Mouse (Mus musculus): Measurements from ENCODE around the gene Ugt1a8.

Gene Ugt1a8

DNA sequence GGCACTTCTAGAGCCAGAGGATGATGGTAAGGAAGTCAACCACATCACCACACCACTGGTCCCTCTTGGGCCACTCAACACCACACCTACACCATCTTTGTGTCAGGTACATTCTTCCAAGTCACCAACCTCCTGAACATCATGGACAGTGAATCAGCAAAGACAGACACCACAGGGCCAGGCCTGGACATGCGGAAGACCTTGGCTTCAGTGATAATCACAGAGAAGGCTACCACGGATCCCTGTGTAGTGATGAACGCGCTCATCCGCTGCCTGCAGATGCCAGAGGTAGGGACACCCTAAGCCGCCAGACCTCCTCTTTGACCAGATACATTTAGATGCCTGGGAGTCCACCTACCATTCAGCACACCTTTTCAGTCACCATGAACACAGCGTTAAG, 140.5 kb downstream of the Ugt1a8 start:
- Histone ChIP-seq H3K27me3 (ENCODE audit: insufficient read depth, low read length) (peaks cover 12% of the 10 kb centered on the region; the same call in 1 of the 2 replicates), H3K4me3 (replicated peaks; ENCODE audit: low read length) (no peak overlapping the region), H3K4me1 (replicated peaks; ENCODE audit: low read depth, low read length) (no peaks in the 10 kb centered on the region), H3K36me3 (ENCODE audit: insufficient read depth, low read length) (no peaks in the 10 kb centered on the region), H3K9me3 (ENCODE audit: low read length) (peaks cover 16% of the 10 kb centered on the region; the same call in 1 of the 2 replicates)
- no peak for TF ChIP-seq NANOG (IDR thresholded peaks at IDR 0.05; ENCODE audit: borderline replicate concordance, low read length)
- no peak for TF ChIP-seq POU5F1 (IDR thresholded peaks at IDR 0.05; ENCODE audit: borderline replicate concordance, low read length)
- TF ChIP-seq CTCF (conservative IDR thresholded peaks at IDR 0.05; ENCODE audit: low read length), result no peak

DNA sequence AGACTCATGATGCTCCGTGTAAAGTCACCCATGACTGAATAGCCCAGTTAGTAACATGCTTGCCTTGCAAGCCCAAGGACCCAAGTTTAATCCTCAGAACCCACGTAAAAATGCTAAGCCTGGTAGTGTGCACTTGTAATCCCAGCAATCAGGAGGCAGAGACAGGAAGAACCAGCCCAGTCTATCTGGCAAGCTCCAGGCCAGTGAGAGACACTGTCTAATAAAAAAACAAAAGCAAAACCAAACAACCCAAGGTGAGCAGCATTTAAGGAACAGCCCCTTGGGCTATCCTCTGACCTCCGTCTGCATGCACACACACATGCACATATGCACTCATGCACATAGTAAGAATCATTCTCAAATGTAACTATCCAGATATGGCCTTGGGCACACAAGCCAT, 142.0 kb downstream of the Ugt1a8 start:
- Histone ChIP-seq H3K36me3 (ENCODE audit: insufficient read depth, low read length) (no peaks in the 10 kb centered on the region), H3K4me1 (replicated peaks; ENCODE audit: low read depth, low read length) (no peaks in the 10 kb centered on the region), H3K9me3 (ENCODE audit: low read length) (peaks cover 16% of the 10 kb centered on the region; the same call in 1 of the 2 replicates), H3K4me3 (replicated peaks; ENCODE audit: low read length) (no peak overlapping the region), H3K27me3 (ENCODE audit: insufficient read depth, low read length) (peaks cover 15% of the 10 kb centered on the region; the same call in 1 of the 2 replicates)
- TF ChIP-seq POU5F1 (IDR thresholded peaks at IDR 0.05; ENCODE audit: borderline replicate concordance, low read length), result no peak
- TF ChIP-seq NANOG (IDR thresholded peaks at IDR 0.05; ENCODE audit: borderline replicate concordance, low read length), result no peak
- no peak for TF ChIP-seq CTCF (conservative IDR thresholded peaks at IDR 0.05; ENCODE audit: low read length)

- H3K4me3 ChIP-seq (replicated peaks; ENCODE audit: low read length), result no peak overlapping the region
These were observed 142.4 kb downstream of the Ugt1a8 start for GRCm38 (mm10) chr1:88229986-88230385.

GRCm38 (mm10) chr1:88230421-88230820, 142.8 kb downstream of the Ugt1a8 start:
- Histone ChIP-seq H3K36me3 (ENCODE audit: insufficient read depth, low read length) (no peaks in the 10 kb centered on the region), H3K4me1 (replicated peaks; ENCODE audit: low read depth, low read length) (no peaks in the 10 kb centered on the region), H3K9me3 (ENCODE audit: low read length) (peaks cover 24% of the 10 kb centered on the region), H3K27me3 (ENCODE audit: insufficient read depth, low read length) (peaks cover 20% of the 10 kb centered on the region; the same call in 1 of the 2 replicates), H3K4me3 (replicated peaks; ENCODE audit: low read length) (no peak overlapping the region)
- TF ChIP-seq CTCF (conservative IDR thresholded peaks at IDR 0.05; ENCODE audit: low read length) (no peak), NANOG (IDR thresholded peaks at IDR 0.05; ENCODE audit: borderline replicate concordance, low read length) (no peak), POU5F1 (IDR thresholded peaks at IDR 0.05; ENCODE audit: borderline replicate concordance, low read length) (no peak)

More at GRCm38 (mm10) chr1:88229986-88230385, 142.4 kb downstream of the Ugt1a8 start:
- TF ChIP-seq CTCF (conservative IDR thresholded peaks at IDR 0.05; ENCODE audit: low read length) (no peak), POU5F1 (IDR thresholded peaks at IDR 0.05; ENCODE audit: borderline replicate concordance, low read length) (no peak), NANOG (IDR thresholded peaks at IDR 0.05; ENCODE audit: borderline replicate concordance, low read length) (no peak)
- Histone ChIP-seq H3K9me3 (ENCODE audit: low read length) (peaks cover 20% of the 10 kb centered on the region), H3K36me3 (ENCODE audit: insufficient read depth, low read length) (no peaks in the 10 kb centered on the region), H3K27me3 (ENCODE audit: insufficient read depth, low read length) (peaks cover 17% of the 10 kb centered on the region; the same call in 1 of the 2 replicates), H3K4me1 (replicated peaks; ENCODE audit: low read depth, low read length) (no peaks in the 10 kb centered on the region)

- no peaks in the 10 kb centered on the region for H3K36me3 ChIP-seq (ENCODE audit: insufficient read depth, low read length)
- no peaks in the 10 kb centered on the region for H3K4me1 ChIP-seq (replicated peaks; ENCODE audit: low read depth, low read length)
- TF ChIP-seq POU5F1 (IDR thresholded peaks at IDR 0.05; ENCODE audit: borderline replicate concordance, low read length), result no peak
- TF ChIP-seq CTCF (conservative IDR thresholded peaks at IDR 0.05; ENCODE audit: low read length), result no peak
- TF ChIP-seq NANOG (IDR thresholded peaks at IDR 0.05; ENCODE audit: borderline replicate concordance, low read length), result no peak
- H3K9me3 ChIP-seq (ENCODE audit: low read length), result peaks cover 31% of the 10 kb centered on the region
- peaks cover 20% of the 10 kb centered on the region; the same call in 1 of the 2 replicates for H3K27me3 ChIP-seq (ENCODE audit: insufficient read depth, low read length)
- no peak overlapping the region for H3K4me3 ChIP-seq (replicated peaks; ENCODE audit: low read length)
These were observed 143.6 kb downstream of the Ugt1a8 start for GRCm38 (mm10) chr1:88230981-88231802.

DNA sequence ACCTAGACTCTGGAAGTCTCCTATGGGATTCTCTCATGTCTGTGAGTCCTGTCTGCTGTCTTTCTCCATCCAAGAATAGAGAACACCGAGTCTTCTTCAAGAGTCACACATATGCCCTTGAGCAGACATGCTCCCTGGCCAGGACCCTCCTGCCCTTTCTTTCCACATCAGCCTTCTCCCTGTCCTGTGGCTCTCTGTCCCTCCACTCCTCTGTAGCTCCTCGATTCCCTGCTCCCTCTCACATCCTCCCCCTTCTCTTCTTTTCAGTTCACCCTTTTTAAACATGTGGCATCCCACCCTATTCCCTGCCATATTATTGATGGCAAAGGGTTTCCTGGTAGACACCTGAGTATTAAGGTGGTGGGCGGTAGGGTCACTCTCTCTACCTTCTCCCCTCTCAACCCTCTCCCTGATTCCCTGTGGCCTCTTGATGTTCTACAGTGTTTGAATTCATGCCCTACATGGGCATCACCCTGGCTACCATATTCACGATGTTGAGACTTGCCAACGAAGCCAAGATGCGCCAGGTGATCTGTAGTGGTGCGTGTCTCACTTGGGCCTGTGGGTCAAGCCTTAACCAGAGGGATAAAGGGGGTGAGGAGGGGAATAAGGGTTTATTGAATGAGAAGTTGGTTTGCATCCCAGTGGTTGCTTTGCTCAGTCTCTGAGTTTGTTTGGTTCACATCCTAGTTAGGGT, 144.3 kb downstream of the Ugt1a8 start:
- H3K4me3 ChIP-seq (replicated peaks; ENCODE audit: low read length), result no peak overlapping the region
- TF ChIP-seq CTCF (conservative IDR thresholded peaks at IDR 0.05; ENCODE audit: low read length) (no peak), POU5F1 (IDR thresholded peaks at IDR 0.05; ENCODE audit: borderline replicate concordance, low read length) (no peak), NANOG (IDR thresholded peaks at IDR 0.05; ENCODE audit: borderline replicate concordance, low read length) (no peak)
- H3K36me3 ChIP-seq (ENCODE audit: insufficient read depth, low read length), result no peaks in the 10 kb centered on the region
- peaks cover 20% of the 10 kb centered on the region; the same call in 1 of the 2 replicates for H3K27me3 ChIP-seq (ENCODE audit: insufficient read depth, low read length)
- peaks cover 36% of the 10 kb centered on the region for H3K9me3 ChIP-seq (ENCODE audit: low read length)
- H3K4me1 ChIP-seq (replicated peaks; ENCODE audit: low read depth, low read length), result no peaks in the 10 kb centered on the region

DNA sequence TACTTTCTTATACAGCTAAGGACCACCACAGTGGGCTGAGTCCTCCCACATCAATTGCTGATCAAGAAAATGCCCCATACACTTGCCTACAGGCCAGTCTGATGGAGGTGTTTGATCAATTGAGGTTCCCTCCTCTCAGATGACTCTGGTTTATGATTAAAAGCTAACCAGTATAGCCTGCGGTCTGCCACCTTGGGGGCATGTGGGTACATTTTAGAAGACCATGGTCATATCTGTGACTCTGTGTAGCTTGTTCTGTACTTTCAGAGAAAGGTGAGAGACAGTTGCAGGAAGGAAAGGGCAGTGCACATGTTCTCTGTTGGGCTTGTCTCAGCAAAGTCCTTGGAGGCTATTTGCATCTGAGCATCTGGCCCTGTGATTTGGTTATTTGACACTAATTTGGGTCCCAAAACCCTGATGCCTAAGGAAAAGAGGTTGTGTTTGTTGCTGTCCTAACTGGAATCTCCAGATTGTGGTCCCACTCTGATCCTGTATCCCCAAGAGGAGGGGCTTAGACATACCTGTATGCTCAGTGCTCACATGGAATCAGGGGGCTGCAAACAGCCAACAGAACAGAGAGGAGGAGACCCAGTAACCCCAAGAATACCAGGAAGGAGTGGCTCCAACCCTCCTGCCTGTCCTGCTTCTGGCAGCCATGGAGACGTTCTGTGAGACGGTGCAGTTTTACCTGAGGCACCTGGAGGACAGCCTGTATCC, 145.2 kb downstream of the Ugt1a8 start:
- H3K4me3 ChIP-seq (replicated peaks; ENCODE audit: low read length), result no peak overlapping the region
- TF ChIP-seq NANOG (IDR thresholded peaks at IDR 0.05; ENCODE audit: borderline replicate concordance, low read length), result no peak

More for the DNA sequence above, 145.2 kb downstream of the Ugt1a8 start:
- Histone ChIP-seq H3K36me3 (ENCODE audit: insufficient read depth, low read length) (no peaks in the 10 kb centered on the region), H3K9me3 (ENCODE audit: low read length) (peaks cover 45% of the 10 kb centered on the region), H3K27me3 (ENCODE audit: insufficient read depth, low read length) (peaks cover 20% of the 10 kb centered on the region; the same call in 1 of the 2 replicates), H3K4me1 (replicated peaks; ENCODE audit: low read depth, low read length) (no peaks in the 10 kb centered on the region)
